Mouse (Mus musculus) thymus, adult 2 months (tissue): ENCODE data around the gene Zfp64. TPM values are rescaled to one million over a fixed set of nuclear protein-coding genes. Genes with fewer than 3 reads are reported as not detected.

ENCODE experiments used
- DNase-seq: peaks from one replicate; pipeline ENCODE4 v3.0.0; 2021
- H3K27ac ChIP-seq: fragments of 200-500 bp; 2 replicates; pipeline ENCODE4 v1.5.1; 2012; ENCODE audit warnings: low read length, control low read depth; ENCODE audit not compliant: control insufficient read depth, insufficient read depth
- H3K27me3 ChIP-seq: fragments of 200-500 bp; 2 replicates; pipeline ENCODE4 v1.6.1; 2012; ENCODE audit warnings: mild to moderate bottlenecking, low read length, moderate library complexity, mixed read lengths; ENCODE audit not compliant: control insufficient read depth, insufficient read depth
- H3K36me3 ChIP-seq: fragments of 200-500 bp; 2 replicates; pipeline ENCODE4 v1.6.1; 2012; ENCODE audit warnings: mild to moderate bottlenecking, low read length, moderate library complexity; ENCODE audit not compliant: control insufficient read depth, insufficient read depth
- H3K4me1 ChIP-seq: fragments of 200-500 bp; replicated peaks from 2 replicates; pipeline ENCODE4 v1.6.1; 2012; ENCODE audit warnings: low read length; ENCODE audit not compliant: control insufficient read depth, insufficient read depth
- H3K4me3 ChIP-seq: fragments of 200-500 bp; 2 replicates; pipeline ENCODE4 v1.5.1; 2012; ENCODE audit warnings: mild to moderate bottlenecking, low read length, control low read depth, moderate library complexity; ENCODE audit not compliant: control insufficient read depth, insufficient read depth
- CTCF ChIP-seq: fragments of 200-500 bp; IDR thresholded peaks from 2 replicates; pipeline ENCODE4 v1.5.1; 2012; ENCODE audit warnings: mild to moderate bottlenecking, control low read depth, low read length, moderate library complexity, borderline replicate concordance; ENCODE audit not compliant: control insufficient read depth, poor library complexity, insufficient read depth; ENCODE audit errors: extremely low read depth
- POLR2A ChIP-seq: fragments of 200-500 bp; IDR thresholded peaks from 2 replicates; pipeline ENCODE4 v1.6.1; 2012; ENCODE audit warnings: mild to moderate bottlenecking, low read length, control low read depth, moderate library complexity; ENCODE audit not compliant: control insufficient read depth, poor library complexity, insufficient read depth; ENCODE audit errors: extremely low read depth
- WGBS: fragments of 180-500 bp; shearing (Covaris S2); methylation state at CpG from one replicate; pipeline ENCODE4 v1.1.7; 2018; 5-methylcytosine and 5-hydroxymethylcytosine counted together
- polyA plus RNA-seq: library from polyadenylated mRNA; depleted of rRNA; stranded (reverse); fragments of >200 nt; gene quantifications from 2 replicates; pipeline ENCODE4 v1.2.3, GENCODE M21; 2012

Gene Zfp64
- polyA plus RNA-seq, 1 experiment, result 63.1 TPM

DNA sequence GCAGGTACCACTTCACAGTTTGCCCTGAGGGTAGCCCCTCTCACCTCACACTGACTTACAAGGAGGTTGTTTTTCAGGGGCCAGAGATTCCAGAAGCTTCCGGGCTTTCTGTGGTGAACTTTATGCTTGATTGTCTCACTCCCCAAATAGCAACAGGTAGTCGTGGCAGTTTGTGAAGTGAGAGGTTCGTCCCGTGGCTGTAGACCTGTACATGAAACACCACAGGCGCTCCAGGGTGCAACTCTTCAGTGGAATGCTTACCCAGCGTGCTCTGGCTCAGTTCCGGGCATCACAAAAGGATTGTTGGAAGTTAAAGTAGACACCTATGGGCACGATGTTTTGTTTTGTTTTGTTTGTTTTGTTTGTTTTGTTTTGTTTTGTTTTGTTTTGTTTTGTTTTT lies 88.4 kb downstream of the Zfp64 start:
- Histone ChIP-seq H3K27me3 (no peaks in the 10 kb centered on the region), H3K36me3 (no peaks in the 10 kb centered on the region), H3K4me3 (no peak overlapping the region), H3K4me1 (no peaks in the 10 kb centered on the region), H3K27ac (no peak overlapping the region)
- no peak for DNase-seq
- 80% methylated on average over 8 of the region's 8 CpGs for WGBS
- no peak for TF ChIP-seq POLR2A
- TF ChIP-seq CTCF, result no peak

- Histone ChIP-seq H3K36me3 (no peaks in the 10 kb centered on the region), H3K27ac (no peak overlapping the region), H3K4me3 (no peak overlapping the region), H3K27me3 (no peaks in the 10 kb centered on the region), H3K4me1 (no peaks in the 10 kb centered on the region)
- DNase-seq, result no peak
- WGBS, result 83% methylated on average over 10 of the region's 10 CpGs
- TF ChIP-seq POLR2A (no peak), CTCF (no peak)
Observed at GRCm38 (mm10) chr2:168866436-168866835, 89.0 kb downstream of the Zfp64 start.

DNA sequence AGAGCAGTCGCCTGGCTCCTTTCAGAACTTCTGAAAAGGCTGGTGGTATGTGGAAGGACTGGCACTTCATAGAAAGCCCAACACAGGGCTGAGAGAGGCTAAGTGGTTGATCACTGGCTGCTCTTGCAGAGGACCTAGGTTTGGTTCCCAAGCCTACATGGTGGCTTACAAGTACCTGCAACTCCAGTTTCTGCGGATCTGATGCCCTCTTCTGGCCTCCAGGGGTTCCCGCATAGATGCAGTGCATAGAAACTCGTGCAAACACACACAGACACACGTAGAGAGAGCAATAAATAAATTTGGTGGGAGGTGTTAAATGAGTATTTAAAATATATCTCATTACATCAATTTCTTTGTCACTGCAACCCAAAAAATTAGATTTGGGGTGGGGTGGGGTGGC lies 90.5 kb downstream of the Zfp64 start:
- Histone ChIP-seq H3K4me1 (no peaks in the 10 kb centered on the region), H3K4me3 (no peak overlapping the region), H3K36me3 (no peaks in the 10 kb centered on the region), H3K27me3 (no peaks in the 10 kb centered on the region), H3K27ac (no peak overlapping the region)
- no peak for DNase-seq
- no peak for TF ChIP-seq CTCF
- no peak for TF ChIP-seq POLR2A
- 88% methylated on average over 5 of the region's 5 CpGs for WGBS

GRCm38 (mm10) chr2:168862694-168863093 lies 92.7 kb downstream of the Zfp64 start:
- WGBS, result 82% methylated on average over 4 of the region's 4 CpGs
- TF ChIP-seq POLR2A (no peak), CTCF (no peak)
- H3K4me1 ChIP-seq, result no peaks in the 10 kb centered on the region

DNA sequence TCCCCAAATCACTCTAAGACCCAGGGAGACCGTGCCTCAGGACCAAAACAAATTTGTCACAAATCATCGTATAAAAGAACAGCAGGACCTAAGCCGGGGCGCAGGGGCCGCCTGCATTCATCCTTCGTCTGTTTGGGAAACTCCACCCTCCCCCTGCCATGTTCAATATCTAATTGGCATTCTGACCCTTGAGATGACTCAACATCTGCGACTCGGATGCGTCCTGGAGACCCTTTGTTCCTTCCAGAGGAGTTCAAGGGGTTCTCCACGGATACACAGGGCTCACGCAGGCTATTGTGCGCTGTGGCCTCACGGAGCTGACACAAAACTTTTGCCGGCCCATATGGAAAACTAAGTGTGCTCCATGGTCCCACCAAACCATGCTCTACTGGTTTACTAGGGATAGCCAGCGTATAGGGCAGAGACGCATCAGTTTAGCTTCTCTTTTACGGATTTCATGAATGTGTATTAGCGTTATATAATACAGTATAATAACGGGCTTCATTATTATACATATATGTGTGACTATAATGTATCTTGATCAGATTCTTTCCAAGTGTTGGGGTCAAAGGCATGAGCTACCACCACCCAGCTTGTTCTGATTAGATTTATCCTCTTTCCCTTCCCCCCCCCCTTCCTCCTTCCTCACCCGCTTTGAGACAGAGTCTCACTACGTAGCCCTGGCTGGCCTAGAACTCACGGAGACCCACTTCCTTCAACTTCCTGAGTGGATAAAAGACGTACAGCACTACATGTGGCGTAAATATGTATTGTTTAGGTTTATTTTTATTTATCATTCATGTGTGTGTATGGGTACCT lies 94.3 kb downstream of the Zfp64 start:
- no peak for DNase-seq

More at GRCm38 (mm10) chr2:168862694-168863093, 92.7 kb downstream of the Zfp64 start:
- no peak for DNase-seq
- no peak overlapping the region for H3K27ac ChIP-seq
- H3K27me3 ChIP-seq, result no peaks in the 10 kb centered on the region
- H3K36me3 ChIP-seq, result no peaks in the 10 kb centered on the region
- no peak overlapping the region for H3K4me3 ChIP-seq

GRCm38 (mm10) chr2:168860032-168860691 lies 95.2 kb downstream of the Zfp64 start:
- 63% methylated on average over 16 of the region's 16 CpGs for WGBS
- TF ChIP-seq POLR2A (no peak), CTCF (no peak)

More for the DNA sequence above, 94.3 kb downstream of the Zfp64 start:
- no peak overlapping the region for H3K27ac ChIP-seq
- H3K36me3 ChIP-seq, result no peaks in the 10 kb centered on the region
- no peak overlapping the region for H3K4me3 ChIP-seq
- H3K4me1 ChIP-seq, result no peaks in the 10 kb centered on the region
- WGBS, result 87% methylated on average over 24 of the region's 24 CpGs
- TF ChIP-seq CTCF (no peak), POLR2A (no peak)
- no peaks in the 10 kb centered on the region for H3K27me3 ChIP-seq

More at GRCm38 (mm10) chr2:168860032-168860691, 95.2 kb downstream of the Zfp64 start:
- H3K36me3 ChIP-seq, result no peaks in the 10 kb centered on the region
- no peak for DNase-seq
- no peaks in the 10 kb centered on the region for H3K4me1 ChIP-seq
- H3K4me3 ChIP-seq, result no peak overlapping the region
- no peak overlapping the region for H3K27ac ChIP-seq
- H3K27me3 ChIP-seq, result no peaks in the 10 kb centered on the region
